Mouse (Mus musculus) lung, adult 2 months (tissue): ENCODE measurements around the gene Ppp3r2. TPM values are rescaled to one million over a fixed set of nuclear protein-coding genes. Genes with fewer than 3 reads are reported as not detected.

Experiments used
- DNase-seq: peaks from one replicate; pipeline ENCODE4 v3.0.0; 2022
- H3K4me1 ChIP-seq: fragments of 200-500 bp; 2 replicates; pipeline ENCODE4 v1.6.1; 2011; ENCODE audit warnings: low read length; ENCODE audit not compliant: control insufficient read depth, insufficient read depth
- H3K4me3 ChIP-seq: fragments of 200-500 bp; replicated peaks from 2 replicates; pipeline ENCODE3; 2011; ENCODE audit warnings: low read depth, mild to moderate bottlenecking, control low read depth, low read length; ENCODE audit errors: extremely low read depth
- CTCF ChIP-seq: fragments of 200-500 bp; IDR thresholded peaks from 2 replicates; pipeline ENCODE4 v1.5.1; 2011; ENCODE audit warnings: mild to moderate bottlenecking, low read length, control low read depth; ENCODE audit not compliant: insufficient read depth
- POLR2A ChIP-seq: fragments of 200-500 bp; IDR thresholded peaks from 2 replicates; pipeline ENCODE4 v1.6.1; 2011; ENCODE audit warnings: low read depth, mild to moderate bottlenecking, control low read depth, low read length, borderline replicate concordance; ENCODE audit errors: extremely low read depth
- whole genome bisulfite sequencing: fragments of 180-500 bp; shearing (Covaris S2); methylation state at CpG from one replicate; pipeline ENCODE4 v1.1.7; 2018; 5-methylcytosine and 5-hydroxymethylcytosine counted together
- polyA plus RNA-seq: library from polyadenylated mRNA; depleted of rRNA; stranded (reverse); fragments of >200 nt; gene quantifications from 2 replicates; pipeline ENCODE4 v1.2.3, GENCODE M21; 2012; rRNA removed

Gene Ppp3r2
- 0.03 TPM in 1 of 2 replicates, not detected in the other for polyA plus RNA-seq

DNA sequence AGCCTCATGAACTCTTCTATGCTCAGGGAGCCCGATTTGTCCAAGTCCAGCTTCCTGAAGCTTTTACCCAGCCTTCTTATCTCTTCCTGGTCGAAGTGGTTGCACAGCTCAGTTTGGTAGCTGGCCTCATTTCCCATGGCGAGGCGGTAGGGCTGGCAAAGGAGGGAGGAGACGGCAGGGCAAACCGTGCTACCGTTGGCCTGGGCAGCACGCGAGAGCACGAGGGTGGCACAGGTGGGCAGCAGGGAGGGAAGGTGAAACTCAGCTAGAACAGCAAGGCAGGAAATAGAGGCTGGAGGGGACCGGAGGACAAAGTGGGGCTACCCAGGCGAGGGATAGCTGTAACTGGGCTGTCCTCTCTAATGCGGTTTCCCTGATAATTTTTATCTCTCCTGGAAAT is at the start of gene Ppp3r2:
Gene Ppp3r2 (minus strand): TSS at position 213 of the 400 bp plus-strand sequence.
- DNase-seq: no peak
- 80% methylated on average over 13 of the region's 13 CpGs for WGBS

DNA sequence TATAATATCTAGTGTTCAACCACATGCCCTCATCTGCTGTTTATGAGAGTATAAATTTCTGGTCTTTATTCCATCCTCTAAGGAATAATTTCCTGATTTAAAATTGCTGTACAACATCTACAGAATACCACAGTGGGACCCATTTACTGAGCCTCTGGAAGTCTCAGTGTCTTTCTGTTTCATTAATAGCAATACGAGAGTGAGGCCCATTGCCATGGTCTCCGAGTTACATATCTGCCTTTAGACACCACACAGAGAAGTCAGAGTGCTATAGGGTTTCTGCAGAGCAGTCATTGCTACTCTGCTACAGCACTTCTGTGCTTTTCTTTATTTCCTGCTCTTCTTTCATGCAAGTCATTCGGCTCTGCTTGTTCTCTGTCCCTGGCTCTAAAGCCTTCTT is 47.5 kb upstream of the Ppp3r2 start:
- H3K4me3 ChIP-seq: no peak overlapping the region
- no peaks in the 10 kb centered on the region for H3K4me1 ChIP-seq
- DNase-seq: no peak
- 73% methylated on average over 3 of the region's 3 CpGs for WGBS
- no peak for TF ChIP-seq POLR2A
- no peak for TF ChIP-seq CTCF

More for the DNA sequence above, at the start of gene Ppp3r2:
- no peak within 1 kb of the TSS for H3K4me3 ChIP-seq
- TF ChIP-seq CTCF (no peak), POLR2A (no peak)
- H3K4me1 ChIP-seq: peaks cover under 1% of the 10 kb centered on the region; the same call in 1 of the 2 replicates

DNA sequence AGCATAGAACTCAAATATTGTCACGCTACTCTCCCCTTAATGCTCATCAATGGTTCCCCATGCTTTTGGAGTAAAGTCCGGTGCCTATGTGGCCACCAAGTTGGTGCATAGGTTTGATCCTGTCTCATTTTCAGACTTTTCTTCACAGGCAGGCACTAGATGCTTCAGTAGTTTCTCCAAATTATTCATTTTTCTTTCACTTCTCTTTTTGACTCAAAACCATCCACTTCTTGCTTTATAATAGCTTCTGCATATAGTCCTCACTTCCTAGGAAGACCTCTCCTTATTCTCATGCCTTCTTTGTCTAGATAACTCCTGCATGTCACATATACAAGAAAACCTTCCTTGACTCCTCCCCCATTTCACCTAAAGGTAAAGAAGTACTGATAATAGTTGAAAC is 42.1 kb upstream of the Ppp3r2 start:
- TF ChIP-seq CTCF (no peak), POLR2A (no peak)
- Histone ChIP-seq H3K4me1 (no peaks in the 10 kb centered on the region), H3K4me3 (no peak overlapping the region)
- WGBS: 91% methylated on average over 2 of the region's 2 CpGs
- no peak for DNase-seq

DNA sequence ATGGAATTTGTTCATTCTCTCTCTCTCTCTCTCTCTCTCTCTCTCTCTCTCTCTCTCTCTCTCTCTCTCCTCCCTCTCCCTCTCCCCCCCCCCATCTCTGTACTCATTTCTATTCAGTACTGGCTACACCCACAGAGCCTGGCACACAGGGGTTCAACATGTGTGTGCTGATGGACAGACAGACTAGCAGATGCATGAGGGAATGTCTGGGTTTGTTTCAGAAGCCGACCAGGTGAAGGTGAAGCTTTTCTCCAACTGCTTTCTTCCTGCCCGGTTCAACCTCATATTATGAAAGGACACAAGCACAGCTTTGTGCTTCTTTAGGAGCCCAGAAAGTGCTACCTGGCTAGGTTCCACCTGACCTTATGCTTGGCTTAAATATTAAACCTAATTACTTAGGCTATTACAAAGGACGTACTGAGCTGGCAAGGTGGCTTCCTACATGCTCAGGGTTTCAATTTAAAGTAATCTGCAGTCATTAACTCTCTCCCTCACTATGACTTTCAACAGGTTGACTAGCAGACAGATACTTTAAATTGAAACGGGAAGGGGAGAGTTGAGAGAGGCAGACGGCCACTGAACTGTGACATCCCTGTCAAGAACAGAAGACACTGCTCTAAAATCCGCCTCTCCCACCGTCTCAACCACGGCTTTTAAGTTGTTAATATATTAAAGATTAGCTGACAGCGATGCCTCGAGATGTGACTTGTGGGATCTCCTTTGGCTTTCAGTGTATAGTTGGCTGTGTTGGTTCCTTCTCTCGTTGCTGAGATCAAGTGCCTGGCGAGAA is 9.8 kb upstream of the Ppp3r2 start:
- no peak for TF ChIP-seq POLR2A
- no peak for TF ChIP-seq CTCF
- Histone ChIP-seq H3K4me3 (no peak overlapping the region), H3K4me1 (no peaks in the 10 kb centered on the region)
- WGBS: 44% methylated on average over 12 of the region's 12 CpGs
- DNase-seq: no peak

DNA sequence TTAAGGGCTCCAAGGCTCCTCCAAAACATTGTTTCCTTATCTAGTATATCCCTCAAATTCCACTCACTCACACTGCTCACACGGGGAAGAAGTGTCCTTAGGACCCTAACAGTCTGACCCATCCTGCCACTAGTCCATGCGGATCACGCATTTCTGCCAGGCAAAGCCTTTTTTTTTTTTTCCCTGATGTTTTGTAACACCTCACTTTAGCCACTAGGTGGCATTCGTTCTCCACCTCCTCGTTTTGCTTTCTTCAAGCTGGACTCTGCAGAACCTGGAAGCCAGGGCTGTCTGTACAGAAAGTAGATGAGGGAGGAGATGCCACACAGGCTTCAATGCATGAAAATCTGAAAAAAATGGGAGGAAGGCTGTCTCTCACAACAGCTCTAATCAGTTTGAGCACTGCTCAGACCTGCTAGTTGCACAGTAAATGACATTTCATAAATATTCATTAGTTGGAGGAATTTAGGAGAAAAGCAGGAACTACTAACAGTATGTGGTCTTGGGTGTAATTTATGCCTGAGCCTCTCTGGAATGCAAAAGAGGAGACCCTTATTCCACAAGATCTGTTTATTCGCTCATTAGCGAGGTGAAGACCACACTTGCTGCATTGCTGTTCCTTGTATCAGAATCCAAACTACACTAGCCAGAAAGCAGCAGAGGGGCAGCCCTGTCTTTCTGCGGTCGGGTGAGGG is 6.9 kb upstream of the Ppp3r2 start:
- Histone ChIP-seq H3K4me1 (no peaks in the 10 kb centered on the region), H3K4me3 (no peak overlapping the region)
- TF ChIP-seq CTCF: peak; percentile 28
- no peak for TF ChIP-seq POLR2A
- peak; percentile 28 for DNase-seq
- 25% methylated on average over 9 of the region's 9 CpGs for WGBS

DNA sequence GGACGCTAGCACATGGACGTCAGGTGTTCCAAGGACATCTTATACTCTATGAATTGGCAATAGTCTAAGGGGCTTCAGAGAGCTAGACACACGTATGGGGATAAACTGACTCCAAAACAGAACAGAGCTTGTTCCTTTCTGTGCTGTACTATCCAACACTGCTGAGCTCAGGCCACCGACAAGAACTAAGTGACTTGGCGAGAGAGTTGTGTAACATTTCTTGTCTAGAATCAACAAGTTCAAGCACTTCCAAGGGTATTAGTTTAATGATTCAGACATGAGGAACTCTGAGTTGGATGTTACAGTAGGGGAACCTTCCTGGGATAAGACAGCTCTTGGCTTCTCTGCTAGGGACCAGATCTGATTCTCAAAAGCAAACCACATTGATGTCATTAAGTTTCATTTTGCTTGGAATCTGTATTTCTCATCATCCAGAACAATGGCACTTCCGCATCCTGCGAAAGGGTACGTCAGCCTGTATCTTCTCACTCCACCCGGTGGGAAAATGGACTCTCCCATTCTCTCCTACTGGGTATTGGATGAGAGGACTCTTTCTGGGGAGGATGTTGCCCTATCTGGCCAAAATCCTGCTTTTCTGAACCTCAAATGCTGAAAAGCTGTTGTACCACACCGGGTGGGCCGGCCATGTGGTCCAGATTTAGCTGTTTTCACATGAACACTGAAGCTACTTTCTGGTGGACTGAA is 1.5 kb downstream of the Ppp3r2 start:
- peaks cover 5% of the 10 kb centered on the region; the same call in 1 of the 2 replicates for H3K4me1 ChIP-seq
- DNase-seq: peak; percentile 28
- H3K4me3 ChIP-seq: no peak overlapping the region
- WGBS: 78% methylated on average over 11 of the region's 11 CpGs
- no peak for TF ChIP-seq POLR2A
- TF ChIP-seq CTCF: no peak

DNA sequence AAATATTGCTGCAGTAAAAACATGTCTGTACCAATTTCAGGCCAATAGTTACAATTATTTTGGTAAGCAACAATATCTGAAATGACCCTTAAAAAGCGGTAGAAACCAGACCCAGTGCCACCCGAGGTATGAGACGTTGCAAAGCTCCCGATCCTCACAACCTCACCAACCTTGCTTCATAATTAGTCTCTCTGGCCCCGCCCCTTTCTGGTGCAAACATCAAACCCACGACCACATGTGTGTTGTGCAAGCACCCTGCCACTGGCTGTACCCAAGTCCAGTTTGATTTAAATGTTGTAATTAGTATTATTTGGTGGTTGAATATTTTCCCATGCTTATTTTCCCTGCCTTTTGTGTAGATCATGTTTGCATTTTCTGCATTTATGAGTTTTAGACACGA is 5.0 kb downstream of the Ppp3r2 start:
- H3K4me1 ChIP-seq: peaks cover 7% of the 10 kb centered on the region
- TF ChIP-seq CTCF: no peak
- no peak for TF ChIP-seq POLR2A
- WGBS: 57% methylated on average over 7 of the region's 7 CpGs
- DNase-seq: no peak
- no peak overlapping the region for H3K4me3 ChIP-seq

DNA sequence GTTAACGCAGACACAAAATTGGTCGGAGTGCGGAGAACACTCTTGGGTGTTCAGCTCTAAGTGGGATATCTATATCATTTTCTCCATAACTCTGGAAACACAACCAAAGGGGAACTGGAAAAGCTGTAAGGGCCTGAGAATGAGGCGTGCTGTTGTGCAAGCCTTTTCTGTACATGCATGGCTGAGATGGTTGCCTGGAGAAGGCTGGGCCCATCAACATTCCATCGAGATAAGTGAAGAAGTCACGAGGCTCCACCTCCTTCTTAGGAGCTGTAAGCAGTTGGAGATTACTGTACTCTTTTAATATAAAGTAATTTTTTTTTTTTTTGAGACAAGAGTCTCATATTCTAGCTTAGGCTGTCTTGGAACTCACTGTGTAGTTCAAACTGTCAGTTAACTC is 5.8 kb downstream of the Ppp3r2 start:
- Histone ChIP-seq H3K4me1 (peaks cover 7% of the 10 kb centered on the region), H3K4me3 (no peak overlapping the region)
- DNase-seq: peak; percentile 52
- 54% methylated on average over 6 of the region's 6 CpGs for WGBS
- TF ChIP-seq POLR2A: no peak
- no peak for TF ChIP-seq CTCF

DNA sequence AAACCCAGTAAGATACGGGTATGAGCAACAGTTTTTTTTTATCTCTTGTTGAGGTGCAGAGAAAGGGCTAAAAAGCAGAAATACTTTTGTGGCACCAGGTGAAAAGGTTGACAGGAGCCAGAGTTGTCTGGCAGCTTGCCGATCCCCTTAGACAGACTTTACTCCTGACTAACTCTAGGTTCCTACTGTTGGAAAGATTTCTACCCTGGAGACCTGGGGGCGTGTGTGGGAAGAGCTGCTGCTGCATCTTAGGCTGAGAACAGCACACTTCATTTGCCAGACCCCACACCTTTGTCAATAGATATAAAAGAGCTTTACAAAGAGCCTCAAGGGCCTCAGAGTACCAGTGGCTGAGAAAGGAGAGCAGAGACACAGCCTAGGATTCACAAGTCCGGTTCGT is 17.0 kb downstream of the Ppp3r2 start:
- no peak overlapping the region for H3K4me3 ChIP-seq
- DNase-seq: no peak
- WGBS: 74% methylated on average over 5 of the region's 5 CpGs

More for the DNA sequence above, 17.0 kb downstream of the Ppp3r2 start:
- H3K4me1 ChIP-seq: peaks cover 4% of the 10 kb centered on the region
- TF ChIP-seq POLR2A (no peak), CTCF (no peak)
